Comparison of ENCODE assay signal across 9 mouse cellular contexts in genomic region chr11:95142980-95143575, GRCm38 (mm10). TPM values are rescaled to one million over a fixed set of nuclear protein-coding genes. Genes with fewer than 3 reads are reported as not detected.
DNase-seq lines count a peak whose midpoint lies in the region; ATAC-seq and TF ChIP-seq lines count a peak whose summit lies in the region.
"Had no signal": no experiment of that assay in that cellular context is flagged by ENCODE, and none has a peak within 500 bp of the region (broad histone marks: within the 10 kb centered on the region; RNA-seq: fewer than 3 reads in every experiment).

No protein-coding gene starts in this region.

- no peaks in the 10 kb centered on the region for H3K36me3 ChIP-seq in heart, adult 2 months (ENCODE audit: control insufficient read depth, insufficient read depth, low read length)
- H3K36me3 ChIP-seq in heart, embryonic 16.5 days (ENCODE audit: control insufficient read depth, insufficient read depth), result no peaks in the 10 kb centered on the region
- no peaks in the 10 kb centered on the region for H3K36me3 ChIP-seq in liver, embryonic 11.5 days (ENCODE audit: control insufficient read depth, insufficient read depth, low read length)

- H3K79me2 ChIP-seq in heart, adult 2 months (replicated peaks; ENCODE audit: control insufficient read depth, insufficient read depth, low read length), result no peaks in the 10 kb centered on the region

- no peak overlapping the region for H3K4me3 ChIP-seq in heart, adult 2 months
- H3K4me3 ChIP-seq in brown adipose tissue, adult 24 weeks (ENCODE audit: insufficient read depth, low read depth, low read length), result peak overlapping the region; percentile 19; the same call in 1 of the 2 replicates
- H3K4me3 ChIP-seq in heart, embryonic 16.5 days (ENCODE audit: low read length), result peak overlapping the region; percentile 27
- no peak overlapping the region for H3K4me3 ChIP-seq in liver, embryonic 11.5 days (ENCODE audit: low read depth, low read length)

- DNase-seq in heart, adult 2 months, result peak; percentile 41 to 53
- no peak for DNase-seq in heart, adult 8-10 months (ENCODE audit: low spot score)
- DNase-seq in liver, embryonic 11.5 days (ENCODE audit: low spot score), result peak; percentile 47
- DNase-seq in left cerebral cortex, adult 9 months (ENCODE audit: low spot score in 2 of 2), result no peak

- ATAC-seq in heart, embryonic 16.5 days (replicated peaks; ENCODE audit: extremely low read depth, insufficient read depth, low FRiP score), result 0 out of 2 replicates have a peak, but pooled peaks have one; percentile 45
- no peak for ATAC-seq in liver, embryonic 11.5 days (replicated peaks; ENCODE audit: low FRiP score)
- no peak for ATAC-seq in granulocyte monocyte progenitor cell, adult 5-6 weeks (replicated peaks; ENCODE audit: poor library complexity, severe bottlenecking)
- no peak for ATAC-seq in inflammation-experienced regulatory T-cells, adult 6 months

- peaks cover 41% of the 10 kb centered on the region for H3K27me3 ChIP-seq in heart, adult 2 months (ENCODE audit: control insufficient read depth, insufficient read depth, low read length)
- peaks cover 97% of the 10 kb centered on the region for H3K27me3 ChIP-seq in heart, embryonic 16.5 days (ENCODE audit: control insufficient read depth, insufficient read depth, low read length)
- peaks cover 100% of the 10 kb centered on the region for H3K27me3 ChIP-seq in liver, embryonic 11.5 days (replicated peaks; ENCODE audit: control insufficient read depth, insufficient read depth, low read length)

- TF ChIP-seq EP300 in heart, adult 2 months (IDR thresholded peaks at IDR 0.05; ENCODE audit: insufficient read depth, low read depth, low read length), result no peak

- H3K27ac ChIP-seq in heart, adult 2 months, result no peak overlapping the region
- H3K27ac ChIP-seq in brown adipose tissue, adult 24 weeks (replicated peaks; ENCODE audit: low read depth, low read length), result no peak overlapping the region
- H3K27ac ChIP-seq in heart, embryonic 16.5 days (ENCODE audit: low read length), result no peak overlapping the region
- H3K27ac ChIP-seq in liver, embryonic 11.5 days (ENCODE audit: low read depth, low read length), result no peak overlapping the region

- no peak overlapping the region for H3K9ac ChIP-seq in heart, adult 2 months (ENCODE audit: low read depth, low read length)
- no peak overlapping the region for H3K9ac ChIP-seq in heart, embryonic 16.5 days (ENCODE audit: low read length)
- no peak overlapping the region for H3K9ac ChIP-seq in liver, embryonic 11.5 days (ENCODE audit: low read depth, low read length)

- peak overlapping the region; percentile 27; the same call in 1 of the 2 replicates for H3K4me2 ChIP-seq in heart, embryonic 16.5 days (ENCODE audit: low read depth, low read length)
- peak overlapping the region; percentile 37 for H3K4me2 ChIP-seq in liver, embryonic 11.5 days

- intact Hi-C loops in heart, adult 2 months (cut with DNase I), result no loop called here

- TF ChIP-seq POLR2A in heart, adult 2 months (IDR thresholded peaks at IDR 0.05; ENCODE audit: insufficient read depth, low read depth, low read length), result no peak

- no peak for TF ChIP-seq CTCF in heart, adult 2 months (IDR thresholded peaks at IDR 0.05)

- H3K9me3 ChIP-seq in heart, embryonic 16.5 days (replicated peaks; ENCODE audit: control insufficient read depth, low read length), result no peaks in the 10 kb centered on the region
- no peaks in the 10 kb centered on the region for H3K9me3 ChIP-seq in liver, embryonic 11.5 days (ENCODE audit: control insufficient read depth, low read length)

- 4% methylated on average over 39 of the region's 39 CpGs for WGBS in heart, adult 2 months
- WGBS in heart, embryonic 16.5 days, result 3% methylated on average over 39 of the region's 39 CpGs
- 5% methylated on average over 39 of the region's 39 CpGs for WGBS in liver, embryonic 11.5 days

- H3K4me1 ChIP-seq in heart, adult 2 months (ENCODE audit: control insufficient read depth, insufficient read depth, low read length), result peaks cover 3% of the 10 kb centered on the region; the same call in 1 of the 2 replicates
- peaks cover 13% of the 10 kb centered on the region for H3K4me1 ChIP-seq in brown adipose tissue, adult 24 weeks (ENCODE audit: control insufficient read depth, insufficient read depth, insufficient read length, low read length)
- H3K4me1 ChIP-seq in heart, embryonic 16.5 days (ENCODE audit: control insufficient read depth, insufficient read depth, low read length), result peaks cover 21% of the 10 kb centered on the region
- H3K4me1 ChIP-seq in liver, embryonic 11.5 days (replicated peaks; ENCODE audit: control insufficient read depth, insufficient read depth, low read length), result peaks cover 8% of the 10 kb centered on the region

RNA-seq across cellular contexts. Expression of gene Dlx4, which starts 3.0 kb away (rescaled TPM):
- total RNA-seq in heart, adult 2 months (2021), result not detected
- polyA plus RNA-seq in heart, adult 2 months (2012; rRNA removed), result 0.04 TPM in 1 of 2 replicates, not detected in the other
- total RNA-seq in heart, adult 8-10 months (2022), result not detected
- polyA plus RNA-seq in brown adipose tissue, adult 24 weeks (2012; ENCODE audit: insufficient read depth, insufficient read length, missing spikeins), result not detected in 2 replicates
- 0.09 and 0.17 TPM in 2 replicates for polyA plus RNA-seq in heart, embryonic 16.5 days (2015; fragmentation: Nextera tagmentation; extraction: Ambion mirVana)
- polyA plus RNA-seq in liver, embryonic 11.5 days (2014; fragmentation: Nextera tagmentation; extraction: Ambion mirVana), result 0.19 and 0.40 TPM in 2 replicates
- not detected in 2 replicates for total RNA-seq in granulocyte monocyte progenitor cell, adult 5-6 weeks (2014; fragmentation: Nextera tagmentation)
- total RNA-seq in granulocyte monocyte progenitor cell, adult 5-6 weeks (2017), result not detected in 2 replicates
- not detected for polyA plus RNA-seq in inflammation-experienced regulatory T-cells, adult 6 months (2017; shearing (Covaris generic))
- polyA plus RNA-seq: large intestine, adult 2 months had no signal

RNA-seq across cellular contexts. Expression of gene Dlx3, which starts 23.2 kb away (rescaled TPM):
- not detected for total RNA-seq in heart, adult 2 months (2021)
- polyA plus RNA-seq in heart, adult 2 months (2012; rRNA removed), result not detected in 2 replicates
- not detected for total RNA-seq in heart, adult 8-10 months (2022)
- polyA plus RNA-seq in brown adipose tissue, adult 24 weeks (2012; ENCODE audit: insufficient read depth, insufficient read length, missing spikeins), result not detected in 2 replicates
- 0.07 and 0.11 TPM in 2 replicates for polyA plus RNA-seq in heart, embryonic 16.5 days (2015; fragmentation: Nextera tagmentation; extraction: Ambion mirVana)
- polyA plus RNA-seq in liver, embryonic 11.5 days (2014; fragmentation: Nextera tagmentation; extraction: Ambion mirVana), result 0.63 and 0.68 TPM in 2 replicates
- total RNA-seq in granulocyte monocyte progenitor cell, adult 5-6 weeks (2014; fragmentation: Nextera tagmentation), result not detected in 2 replicates
- total RNA-seq in granulocyte monocyte progenitor cell, adult 5-6 weeks (2017), result not detected in 2 replicates
- not detected for polyA plus RNA-seq in inflammation-experienced regulatory T-cells, adult 6 months (2017; shearing (Covaris generic))

Comparison
In these comparisons a context has a peak if more than half of its experiments do, and no peak if none do; other contexts are left out.
1. DNase-seq: peak in heart, adult 2 months (2 of 2) and liver, embryonic 11.5 days (single experiment); none in heart, adult 8-10 months (single experiment) and left cerebral cortex, adult 9 months (0 of 2).
2. H3K4me3 ChIP-seq: peak in brown adipose tissue, adult 24 weeks (single experiment) and heart, embryonic 16.5 days (single experiment); none in heart, adult 2 months (single experiment) and liver, embryonic 11.5 days (single experiment).